Mouse (Mus musculus) 3134 (cell line): ENCODE data around the gene Pus10.
A peak's percentile ranks its signal among the peaks of the same experiment; 100 is the strongest.
"Not testable (repeated sequence)": the region's sequence is repeated elsewhere in the genome, so short reads cannot be mapped to it uniquely, and the experiment has no call there.

ENCODE experiments used
- DNase-seq: peaks from one replicate; pipeline ENCODE4 v3.0.0-alpha.2; 2011; ENCODE audit warnings: low spot score; ENCODE audit not compliant: insufficient read length; ENCODE audit errors: extremely low read depth

Pus10 gene

DNA sequence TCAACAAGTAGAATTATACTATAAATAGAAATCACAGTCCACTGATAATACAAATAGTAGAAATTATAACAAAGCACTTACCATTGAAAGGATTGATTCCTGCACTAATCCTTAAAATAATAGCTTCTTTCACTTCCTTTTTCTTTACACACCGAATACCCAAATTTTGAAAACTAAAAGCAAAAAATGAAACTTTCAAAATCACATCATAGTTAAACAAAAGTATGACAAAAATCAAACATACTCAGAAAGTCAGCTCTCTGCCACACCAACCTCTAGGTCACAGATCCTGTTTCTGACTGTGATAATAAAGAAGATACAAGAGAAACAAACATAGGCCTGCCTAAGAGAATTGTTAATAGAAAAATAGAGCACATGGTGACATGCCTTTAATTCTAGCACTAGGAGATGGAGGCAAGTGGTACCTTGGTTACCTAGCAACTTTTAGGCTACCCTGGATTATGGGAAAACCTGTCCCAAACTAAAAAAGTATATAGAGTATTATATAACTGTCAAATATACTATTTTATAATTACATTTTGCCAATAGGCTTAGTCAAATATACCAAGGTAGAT lies 87.7 kb downstream of the Pus10 start:
- DNase-seq, result no peak

DNA sequence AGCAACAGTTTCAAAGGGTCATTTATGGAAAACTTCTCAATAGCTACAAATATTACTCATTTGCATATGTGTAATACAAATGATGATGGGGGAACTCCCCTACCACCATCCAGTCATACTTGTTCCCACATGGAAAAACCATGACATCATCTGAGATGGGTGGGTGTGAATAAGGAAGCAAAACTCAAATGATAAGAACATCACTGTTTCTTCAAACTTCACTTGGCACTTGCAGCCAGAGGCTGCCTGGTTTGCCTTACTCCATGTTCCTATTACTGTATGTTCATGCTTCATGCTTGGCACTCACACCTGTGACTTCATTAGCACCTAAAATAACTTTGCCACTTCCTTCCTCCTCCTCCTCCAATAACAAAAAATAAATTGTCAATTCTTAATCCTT lies 88.9 kb downstream of the Pus10 start:
- no peak for DNase-seq

DNA sequence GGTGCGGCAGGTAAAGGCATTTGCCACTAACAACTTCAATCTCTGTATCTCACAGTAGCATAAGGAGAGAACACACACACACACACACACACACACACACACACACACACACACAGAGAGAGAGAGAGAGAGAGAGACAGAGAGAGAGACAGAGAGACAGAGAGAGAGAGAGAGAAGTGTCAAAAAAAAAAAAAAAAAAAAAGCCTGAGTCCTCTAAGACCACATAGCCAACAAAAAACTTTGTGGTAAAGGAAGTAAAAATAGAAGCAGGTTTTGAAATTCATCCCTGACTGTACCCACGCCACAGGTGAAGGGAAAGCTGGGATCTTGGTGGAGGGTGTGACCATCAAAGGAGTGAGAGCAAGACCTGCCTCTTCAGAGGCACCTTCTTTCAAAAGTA lies 92.7 kb downstream of the Pus10 start:
- no peak for DNase-seq

DNA sequence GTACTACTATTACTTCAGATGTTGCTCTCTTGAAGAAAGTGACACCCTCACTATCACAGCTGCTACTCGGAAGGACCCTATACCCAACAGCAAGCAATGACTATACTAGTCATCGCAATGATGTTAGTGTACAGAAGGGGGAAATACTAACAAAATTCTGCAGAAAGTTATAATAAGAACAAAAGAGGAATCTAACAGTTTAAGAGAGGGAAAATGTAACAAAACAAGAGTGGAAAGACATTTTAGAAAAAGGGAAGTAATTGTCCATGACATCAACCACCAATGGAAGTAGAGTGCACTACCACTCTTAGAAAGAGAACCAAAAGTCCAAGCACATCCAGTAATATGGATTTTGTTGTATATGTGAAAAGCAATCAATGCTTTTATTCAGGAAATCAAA lies 97.2 kb downstream of the Pus10 start:
- no peak for DNase-seq

GRCm38 (mm10) chr11:23767369-23767768 lies 101.9 kb downstream of the Pus10 start:
- not testable (repeated sequence) for DNase-seq

DNA sequence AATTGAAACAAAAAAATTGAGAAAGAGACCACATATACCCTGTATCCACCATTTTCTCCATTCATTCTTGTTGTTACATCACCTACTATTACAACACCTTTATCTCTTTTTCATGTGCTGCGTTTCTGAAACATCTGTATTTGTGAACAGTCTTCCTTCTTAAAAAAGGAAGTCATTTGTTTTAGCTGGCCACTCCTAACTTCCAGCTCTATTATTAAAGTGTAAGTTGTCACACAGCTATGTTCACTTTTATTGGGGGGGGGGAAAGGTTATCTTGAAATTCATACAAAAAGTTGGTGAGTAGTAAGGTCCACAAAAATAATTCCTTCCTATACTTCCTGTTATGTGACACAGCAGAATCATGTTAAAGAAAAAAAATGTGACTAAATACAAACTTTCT lies 102.5 kb downstream of the Pus10 start:
- DNase-seq, result no peak

DNA sequence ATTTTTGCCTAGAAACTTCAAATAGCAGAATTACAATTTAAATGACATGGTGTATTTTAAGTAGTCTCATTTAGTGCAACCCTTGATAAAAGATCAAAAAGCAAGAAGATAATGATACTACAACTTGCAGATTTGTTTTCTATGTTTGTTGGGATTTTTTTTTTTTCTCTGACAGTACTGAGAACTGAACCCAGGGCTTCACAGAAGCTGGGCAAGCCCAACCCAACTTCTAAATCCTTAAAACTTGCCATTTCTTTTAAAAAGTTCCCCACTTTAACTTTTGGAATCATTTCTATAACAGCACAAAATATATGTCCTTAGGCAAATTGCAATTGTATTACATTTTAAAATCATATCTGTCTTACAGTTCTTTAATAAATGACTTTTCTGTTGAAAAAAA lies 103.6 kb downstream of the Pus10 start:
- no peak for DNase-seq

DNA sequence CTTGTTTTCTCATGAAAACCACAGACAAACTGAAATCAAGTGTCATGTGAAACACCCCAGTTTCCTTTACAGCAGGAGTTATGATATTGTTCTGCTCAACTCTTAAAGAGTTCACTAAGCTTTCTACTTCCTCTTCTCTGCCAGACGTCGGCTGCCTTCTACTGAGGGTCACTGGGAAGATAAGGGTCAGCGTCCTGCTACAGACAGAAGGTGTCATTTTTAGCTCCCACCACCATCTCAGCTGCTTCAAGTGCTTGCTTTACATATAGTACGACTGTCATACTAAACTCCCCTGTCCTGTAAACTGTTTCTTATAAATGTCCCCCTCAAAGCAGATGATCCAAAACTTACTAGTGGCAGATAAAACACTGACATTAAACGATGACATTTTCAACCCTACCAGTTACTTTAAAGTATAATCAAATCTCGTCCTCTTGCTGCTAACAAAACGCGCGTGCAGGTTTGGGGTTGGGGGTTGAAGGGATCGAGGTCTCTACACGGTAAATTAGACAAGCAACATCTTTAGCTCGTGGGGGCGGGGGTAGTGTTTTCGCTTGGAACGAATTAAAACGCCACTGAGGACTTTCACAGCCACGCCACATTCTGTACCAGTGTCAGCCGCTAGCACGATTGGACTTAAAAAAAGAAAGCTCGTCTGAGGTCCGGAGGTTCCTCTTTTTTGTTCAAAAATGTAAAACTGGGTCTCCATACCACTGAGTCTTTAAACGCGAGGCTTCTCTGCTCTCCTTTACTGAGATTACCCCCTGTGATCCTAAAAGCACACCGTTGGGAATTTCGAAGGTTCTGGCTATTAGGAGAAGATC lies 104.4 kb downstream of the Pus10 start:
- no peak for DNase-seq

- no peak for DNase-seq
Measured at GRCm38 (mm10) chr11:23770510-23770759, 105.0 kb downstream of the Pus10 start.

- peak; percentile 97 for DNase-seq
Measured at GRCm38 (mm10) chr11:23770760-23771506, 105.5 kb downstream of the Pus10 start, which contains the start of gene Rel. Gene Rel (minus strand): TSS chr11:23770970.

- no peak for DNase-seq
Measured at GRCm38 (mm10) chr11:23771507-23772097, 106.1 kb downstream of the Pus10 start.

DNA sequence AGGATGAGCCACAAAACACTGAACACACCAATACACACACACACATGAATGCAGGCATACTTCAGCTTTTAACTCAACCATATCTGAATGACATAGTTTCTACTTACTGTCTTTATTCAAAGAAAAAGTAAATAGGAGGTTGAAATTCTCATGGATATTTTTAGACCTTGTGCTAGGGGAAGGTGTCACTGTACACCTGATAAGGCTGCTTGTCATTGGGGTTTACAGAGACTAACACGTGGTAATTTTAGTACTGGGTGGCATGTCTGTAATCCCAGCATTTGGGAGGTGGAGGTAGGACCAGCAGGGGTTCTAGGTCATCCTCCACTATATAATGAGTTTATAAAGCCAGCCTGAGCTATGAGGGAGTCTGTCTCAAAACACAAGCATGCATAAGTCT lies 107.0 kb downstream of the Pus10 start:
- DNase-seq, result no peak

DNA sequence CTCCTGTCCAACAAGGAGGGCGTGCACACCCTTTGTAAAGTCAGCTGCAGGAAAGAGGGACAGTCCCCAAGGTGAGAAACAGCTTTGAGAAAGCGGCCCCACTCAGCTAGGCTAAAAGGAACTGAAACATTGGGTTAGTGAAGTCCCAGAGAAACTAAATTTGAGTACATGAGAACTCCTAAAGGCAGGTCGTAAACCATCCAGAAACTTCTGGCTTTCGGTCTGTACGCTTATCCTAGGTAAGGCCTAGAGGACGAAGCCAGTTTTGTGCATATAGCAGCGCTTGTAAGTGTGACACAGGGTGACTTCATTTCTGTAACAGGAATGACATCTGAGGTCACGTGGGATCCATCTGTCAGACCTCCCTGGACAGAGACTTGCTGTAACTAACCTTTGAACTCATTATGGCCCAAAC lies 113.3 kb downstream of the Pus10 start:
- DNase-seq, result no peak

DNA sequence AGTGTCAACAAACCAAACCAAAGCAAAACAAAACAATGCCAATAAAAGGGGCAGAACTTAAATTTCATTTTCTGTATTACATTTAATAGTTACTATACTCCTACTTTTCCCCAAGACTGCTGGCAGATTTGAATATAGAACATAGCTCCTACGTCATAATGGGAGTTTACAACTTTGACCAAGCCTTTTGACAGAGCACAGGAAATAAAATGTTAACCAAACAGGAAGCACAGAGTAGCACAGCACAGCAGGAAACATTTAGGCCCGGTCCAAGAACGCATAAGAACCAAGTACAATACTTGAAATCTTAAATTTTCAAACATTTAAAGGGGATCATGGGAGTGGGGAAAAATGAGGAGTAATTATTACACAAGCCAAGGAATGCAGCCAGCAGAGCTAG lies 116.6 kb downstream of the Pus10 start:
- DNase-seq, result no peak
